Mouse (Mus musculus) small intestine, adult 2 months (tissue): Measurements from ENCODE around the gene Gm9747.

Experiments used
- CTCF ChIP-seq: fragments of 200-500 bp; IDR thresholded peaks from 2 replicates; pipeline ENCODE4 v1.5.1; 2012; ENCODE audit warnings: low read depth, mild to moderate bottlenecking, control low read depth, inconsistent platforms, low read length, moderate library complexity, mixed read lengths; ENCODE audit not compliant: insufficient replicate concordance, insufficient read length; ENCODE audit errors: extremely low read depth
- POLR2A ChIP-seq: fragments of 200-500 bp; IDR thresholded peaks from 2 replicates; pipeline ENCODE4 v1.6.1; 2012; ENCODE audit warnings: low read depth, mild to moderate bottlenecking, control low read depth, inconsistent platforms, low read length, moderate library complexity

DNA sequence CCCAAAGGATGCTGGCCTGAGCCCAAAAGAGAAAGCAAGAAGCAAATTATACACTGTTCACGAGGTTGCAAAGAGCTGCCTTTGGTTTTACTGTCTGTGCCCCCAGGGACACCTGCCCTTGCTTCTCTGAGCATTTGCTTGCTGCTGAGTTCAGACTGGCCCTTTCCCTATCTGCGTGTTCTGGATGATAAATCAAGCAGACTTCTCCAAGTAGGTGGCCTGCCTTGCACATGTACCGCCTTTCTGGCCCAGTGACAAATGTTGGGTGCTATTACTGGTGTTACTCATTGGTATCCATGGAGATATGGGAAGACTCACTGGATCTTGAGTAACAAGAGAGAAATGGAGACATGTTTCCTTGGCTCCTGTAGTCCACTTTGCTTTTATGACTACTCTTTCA is 43.4 kb upstream of the Gm9747 start:
- TF ChIP-seq CTCF (no peak), POLR2A (no peak)
